8 mouse cellular contexts compared by ENCODE assay signal in genomic region chr5:111631572-111632161, GRCm38 (mm10).
DNase-seq lines count a peak whose midpoint lies in the region; ATAC-seq lines count a peak whose summit lies in the region.

No protein-coding gene starts in this region.

- H3K27me3 ChIP-seq in heart, embryonic 12.5 days (replicated peaks), result peaks cover 20% of the 10 kb centered on the region
- H3K27me3 ChIP-seq in intestine, embryonic 16.5 days (replicated peaks; ENCODE audit: control insufficient read depth, insufficient read depth, low read length), result no peaks in the 10 kb centered on the region
- H3K27me3 ChIP-seq in midbrain, embryonic 14.5 days (ENCODE audit: control insufficient read depth, insufficient read depth, low read length), result no peaks in the 10 kb centered on the region; the same call in 1 of the 2 replicates

- H3K4me2 ChIP-seq in heart, embryonic 12.5 days, result peak overlapping the region; percentile 17; the same call in 1 of the 2 replicates
- peak overlapping the region; percentile 43 for H3K4me2 ChIP-seq in intestine, embryonic 16.5 days (ENCODE audit: low read depth, low read length)
- H3K4me2 ChIP-seq in midbrain, embryonic 14.5 days (ENCODE audit: low read length), result peak overlapping the region; percentile 17; the same call in 1 of the 2 replicates

- H3K36me3 ChIP-seq in heart, embryonic 12.5 days, result no peaks in the 10 kb centered on the region
- H3K36me3 ChIP-seq in intestine, embryonic 16.5 days (ENCODE audit: control insufficient read depth, insufficient read depth, low read length), result no peaks in the 10 kb centered on the region
- H3K36me3 ChIP-seq in midbrain, embryonic 14.5 days (ENCODE audit: control insufficient read depth, insufficient read depth, low read length), result no peaks in the 10 kb centered on the region

- no peak for ATAC-seq in heart, embryonic 12.5 days (ENCODE audit: insufficient number of reproducible peaks, low FRiP score)
- ATAC-seq in intestine, embryonic 16.5 days, result peak; percentile 79
- ATAC-seq in midbrain, embryonic 14.5 days (ENCODE audit: low FRiP score, low TSS enrichment), result no peak
- ATAC-seq in inflammation-experienced regulatory T-cells, adult 6 months, result no peak

- DNase-seq in heart, postnatal 10 days, result no peak
- peak; percentile 90 for DNase-seq in embryo, embryonic 11 days
- peak; percentile 41 for DNase-seq in midbrain, embryonic 14.5 days
- DNase-seq in thymus, postnatal 0 days (ENCODE audit: low spot score), result no peak
- no peak for DNase-seq in thymus, postnatal 36 days

- intact Hi-C loops in heart, postnatal 10 days (cut with DNase I), result no loop called here

- WGBS in heart, embryonic 12.5 days, result 26% methylated on average over 18 of the region's 18 CpGs
- 12% methylated on average over 18 of the region's 18 CpGs for WGBS in intestine, embryonic 16.5 days
- WGBS in midbrain, embryonic 14.5 days, result 5% methylated on average over 18 of the region's 18 CpGs

- H3K4me1 ChIP-seq in heart, embryonic 12.5 days (replicated peaks), result peaks cover 13% of the 10 kb centered on the region
- H3K4me1 ChIP-seq in intestine, embryonic 16.5 days (ENCODE audit: control insufficient read depth, insufficient read depth, low read length), result peaks cover 14% of the 10 kb centered on the region
- H3K4me1 ChIP-seq in midbrain, embryonic 14.5 days (ENCODE audit: control insufficient read depth, insufficient read depth, low read length), result peaks cover 13% of the 10 kb centered on the region

- no peak overlapping the region for H3K4me3 ChIP-seq in heart, embryonic 12.5 days
- H3K4me3 ChIP-seq in intestine, embryonic 16.5 days (ENCODE audit: low read length), result peak overlapping the region; percentile 17; the same call in 1 of the 2 replicates
- H3K4me3 ChIP-seq in midbrain, embryonic 14.5 days (replicated peaks; ENCODE audit: low read depth, low read length), result no peak overlapping the region

- peaks cover 22% of the 10 kb centered on the region; the same call in 1 of the 2 replicates for H3K9me3 ChIP-seq in heart, embryonic 12.5 days (replicated peaks)
- H3K9me3 ChIP-seq in intestine, embryonic 16.5 days (ENCODE audit: control insufficient read depth, low read length), result no peaks in the 10 kb centered on the region
- no peaks in the 10 kb centered on the region for H3K9me3 ChIP-seq in midbrain, embryonic 14.5 days (ENCODE audit: control insufficient read depth, low read length)

- H3K27ac ChIP-seq in heart, embryonic 12.5 days (ENCODE audit: poor library complexity, severe bottlenecking), result no peak overlapping the region
- H3K27ac ChIP-seq in intestine, embryonic 16.5 days (ENCODE audit: low read length), result peak overlapping the region; percentile 87
- 0 out of 2 replicates have a peak overlapping the region, but pooled peaks have one; percentile 14 for H3K27ac ChIP-seq in midbrain, embryonic 14.5 days (replicated peaks; ENCODE audit: low read depth, low read length)

- H3K9ac ChIP-seq in heart, embryonic 12.5 days, result no peak overlapping the region
- H3K9ac ChIP-seq in intestine, embryonic 16.5 days (ENCODE audit: low read depth, low read length), result peak overlapping the region; percentile 63
- H3K9ac ChIP-seq in midbrain, embryonic 14.5 days (replicated peaks; ENCODE audit: low read length), result no peak overlapping the region

Comparison
In these comparisons a context has a peak if more than half of its experiments do, and no peak if none do; other contexts are left out.
1. DNase-seq: peak in embryo, embryonic 11 days (single experiment) and midbrain, embryonic 14.5 days (single experiment); none in heart, postnatal 10 days (0 of 2), thymus, postnatal 0 days (single experiment) and thymus, postnatal 36 days (0 of 2).
2. Peak in every context shown above with its lines, with median percentiles within 50 percentile points of each other: H3K4me2 ChIP-seq.